Mouse (Mus musculus) stomach, embryonic 14.5 days (tissue): ENCODE data around the gene Mthfd1l. TPM values are rescaled to one million over a fixed set of nuclear protein-coding genes. Genes with fewer than 3 reads are reported as not detected.

ENCODE experiments used
- ATAC-seq: fragments of 200-750 bp; cut with Nextera tagmentation; 2 replicates; pipeline ENCODE4 v1.8.0; 2017; ENCODE audit warnings: low read depth, moderate TSS enrichment; ENCODE audit not compliant: insufficient number of reproducible peaks, insufficient read depth, low FRiP score
- H3K27ac ChIP-seq: fragments of 300-500 bp; sonication (generic); 2 replicates; pipeline ENCODE4 v1.5.1; 2014; ENCODE audit warnings: mild to moderate bottlenecking, low read length, moderate library complexity, mixed read lengths
- H3K27me3 ChIP-seq: fragments of 300-500 bp; sonication (generic); 2 replicates; pipeline ENCODE4 v1.6.1; 2014; ENCODE audit warnings: low read length, control low read depth, mixed read lengths; ENCODE audit not compliant: control insufficient read depth, insufficient read depth
- H3K36me3 ChIP-seq: fragments of 300-500 bp; sonication (generic); 2 replicates; pipeline ENCODE4 v1.6.1; 2014; ENCODE audit warnings: mild to moderate bottlenecking, control low read depth, low read length, moderate library complexity, mixed read lengths; ENCODE audit not compliant: control insufficient read depth, insufficient read depth
- H3K4me1 ChIP-seq: fragments of 300-500 bp; sonication (generic); 2 replicates; pipeline ENCODE4 v1.6.1; 2014; ENCODE audit warnings: low read length, control low read depth, mixed read lengths; ENCODE audit not compliant: control insufficient read depth, insufficient read depth
- H3K4me2 ChIP-seq: fragments of 300-500 bp; sonication (generic); replicated peaks from 2 replicates; pipeline ENCODE4 v1.6.1; 2014; ENCODE audit warnings: low read depth, low read length, control low read depth
- H3K4me3 ChIP-seq: fragments of 300-500 bp; sonication (generic); 2 replicates; pipeline ENCODE4 v1.5.1; 2014; ENCODE audit warnings: low read depth, low read length, control low read depth
- H3K9ac ChIP-seq: fragments of 300-500 bp; sonication (generic); replicated peaks from 2 replicates; pipeline ENCODE4 v1.6.1; 2014; ENCODE audit warnings: low read depth, mild to moderate bottlenecking, control low read depth, low read length, moderate library complexity, mixed read lengths
- H3K9me3 ChIP-seq: fragments of 300-500 bp; sonication (generic); 2 replicates; pipeline ENCODE4 v1.6.1; 2016; ENCODE audit warnings: low read depth, low read length, control low read depth; ENCODE audit not compliant: control insufficient read depth
- WGBS: fragments of 180-500 bp; shearing (Covaris S2); extraction: QIAGEN DNeasy Blood & Tissue Kit; methylation state at CpG from one replicate; pipeline ENCODE4 v1.1.7; 2014; 5-methylcytosine and 5-hydroxymethylcytosine counted together
- polyA plus RNA-seq: library from polyadenylated mRNA; unstranded; fragments of >200 nt; fragmentation: Nextera tagmentation; extraction: Ambion mirVana; gene quantifications from 2 replicates; pipeline ENCODE4 v1.2.1, GENCODE M21; 2014

Gene Mthfd1l
- polyA plus RNA-seq, 1 experiment from 2014 or later, result 16.3 TPM

GRCm38 (mm10) chr10:4022628-4023303 is 49.8 kb downstream of the Mthfd1l start:
- WGBS, result 79% methylated on average over 14 of the region's 14 CpGs
- H3K9me3 ChIP-seq, result no peaks in the 10 kb centered on the region
- H3K36me3 ChIP-seq, result peaks cover 2% of the 10 kb centered on the region; the same call in 1 of the 2 replicates
- no peak overlapping the region for H3K4me3 ChIP-seq
- H3K4me2 ChIP-seq, result no peak overlapping the region
- no peak overlapping the region for H3K9ac ChIP-seq
- H3K27ac ChIP-seq, result no peak overlapping the region
- no peak for ATAC-seq
- H3K27me3 ChIP-seq, result no peaks in the 10 kb centered on the region
- no peaks in the 10 kb centered on the region for H3K4me1 ChIP-seq

GRCm38 (mm10) chr10:4026616-4027015 is 53.7 kb downstream of the Mthfd1l start:
- no peaks in the 10 kb centered on the region; the same call in 1 of the 2 replicates for H3K4me1 ChIP-seq
- no peak overlapping the region for H3K27ac ChIP-seq
- H3K27me3 ChIP-seq, result no peaks in the 10 kb centered on the region
- no peak for ATAC-seq
- H3K4me3 ChIP-seq, result no peak overlapping the region
- 90% methylated on average over 4 of the region's 4 CpGs for WGBS
- H3K9me3 ChIP-seq, result no peaks in the 10 kb centered on the region
- no peak overlapping the region for H3K9ac ChIP-seq
- H3K36me3 ChIP-seq, result no peaks in the 10 kb centered on the region
- H3K4me2 ChIP-seq, result no peak overlapping the region

GRCm38 (mm10) chr10:4027466-4027865 is 54.5 kb downstream of the Mthfd1l start:
- no peaks in the 10 kb centered on the region for H3K27me3 ChIP-seq
- H3K4me2 ChIP-seq, result no peak overlapping the region
- no peak overlapping the region for H3K27ac ChIP-seq
- no peaks in the 10 kb centered on the region; the same call in 1 of the 2 replicates for H3K4me1 ChIP-seq
- no peak overlapping the region for H3K9ac ChIP-seq
- no peak overlapping the region for H3K4me3 ChIP-seq
- no peaks in the 10 kb centered on the region for H3K9me3 ChIP-seq
- WGBS, result 27% methylated on average over 4 of the region's 4 CpGs
- no peak for ATAC-seq
- no peaks in the 10 kb centered on the region for H3K36me3 ChIP-seq

- Histone ChIP-seq H3K4me1 (no peaks in the 10 kb centered on the region; the same call in 1 of the 2 replicates), H3K36me3 (no peaks in the 10 kb centered on the region), H3K27me3 (no peaks in the 10 kb centered on the region), H3K9me3 (no peaks in the 10 kb centered on the region), H3K4me3 (no peak overlapping the region), H3K9ac (no peak overlapping the region), H3K4me2 (no peak overlapping the region), H3K27ac (peak overlapping the region; percentile 64; the same call in 1 of the 2 replicates)
- peak; percentile 77; the same call in 1 of the 2 replicates for ATAC-seq
- WGBS, result 44% methylated on average over 15 of the region's 15 CpGs
These were observed 56.0 kb downstream of the Mthfd1l start for GRCm38 (mm10) chr10:4028851-4029442.

- H3K27ac ChIP-seq, result no peak overlapping the region
- ATAC-seq, result no peak
- H3K4me1 ChIP-seq, result no peaks in the 10 kb centered on the region; the same call in 1 of the 2 replicates
- no peak overlapping the region for H3K9ac ChIP-seq
- no peak overlapping the region for H3K4me3 ChIP-seq
- H3K4me2 ChIP-seq, result no peak overlapping the region
- H3K36me3 ChIP-seq, result no peaks in the 10 kb centered on the region
- H3K27me3 ChIP-seq, result no peaks in the 10 kb centered on the region
- WGBS, result 67% methylated on average over 9 of the region's 9 CpGs
- H3K9me3 ChIP-seq, result no peaks in the 10 kb centered on the region
These were observed 60.8 kb downstream of the Mthfd1l start for GRCm38 (mm10) chr10:4033761-4034160.

- Histone ChIP-seq H3K27ac (no peak overlapping the region), H3K9ac (no peak overlapping the region), H3K4me3 (no peak overlapping the region), H3K9me3 (no peaks in the 10 kb centered on the region), H3K27me3 (no peaks in the 10 kb centered on the region), H3K4me2 (no peak overlapping the region), H3K36me3 (no peaks in the 10 kb centered on the region), H3K4me1 (no peaks in the 10 kb centered on the region)
- WGBS, result 93% methylated on average over 7 of the region's 7 CpGs
- ATAC-seq, result no peak
These were observed 63.6 kb downstream of the Mthfd1l start for GRCm38 (mm10) chr10:4036476-4036875.

- no peak overlapping the region for H3K4me2 ChIP-seq
- no peaks in the 10 kb centered on the region for H3K36me3 ChIP-seq
- no peaks in the 10 kb centered on the region for H3K27me3 ChIP-seq
- no peak for ATAC-seq
- H3K9me3 ChIP-seq, result no peaks in the 10 kb centered on the region
- WGBS, result 56% methylated on average over 3 of the region's 3 CpGs
- no peak overlapping the region for H3K4me3 ChIP-seq
- no peak overlapping the region for H3K9ac ChIP-seq
- no peaks in the 10 kb centered on the region for H3K4me1 ChIP-seq
- H3K27ac ChIP-seq, result no peak overlapping the region
These were observed 64.1 kb downstream of the Mthfd1l start for GRCm38 (mm10) chr10:4037066-4037465.

- H3K27me3 ChIP-seq, result no peaks in the 10 kb centered on the region
- H3K9ac ChIP-seq, result no peak overlapping the region
- H3K4me2 ChIP-seq, result no peak overlapping the region
- no peak overlapping the region for H3K4me3 ChIP-seq
- H3K36me3 ChIP-seq, result no peaks in the 10 kb centered on the region; the same call in 1 of the 2 replicates
- no peak for ATAC-seq
- 84% methylated on average over 11 of the region's 11 CpGs for WGBS
- H3K27ac ChIP-seq, result no peak overlapping the region
- H3K4me1 ChIP-seq, result no peaks in the 10 kb centered on the region
- no peaks in the 10 kb centered on the region for H3K9me3 ChIP-seq
These were observed 65.7 kb downstream of the Mthfd1l start for GRCm38 (mm10) chr10:4038576-4038975.
